Mouse (Mus musculus): ENCODE measurements around the gene Usp54. TPM values are rescaled to one million over a fixed set of nuclear protein-coding genes. Genes with fewer than 3 reads are reported as not detected.
A peak's percentile ranks its signal among the peaks of the same experiment; 100 is the strongest.

Gene Usp54
- total and polyA plus RNA-seq, 3 experiments: 5.3 to 11.7 (median 5.4) TPM

GRCm38 (mm10) chr14:20656361-20656760 is 15.5 kb upstream of the Usp54 start, which contains the start of gene Myoz1:
Myoz1 (minus strand) TSS chr14:20656540.
- no peak for DNase-seq (ENCODE audit: extremely low read depth)
- peaks cover 3% of the 10 kb centered on the region for H3K27me3 ChIP-seq (replicated peaks)
- dilution Hi-C loops (cut with MboI; ENCODE audit: extremely low pct_ligation_motif_present, extremely low pct_unique_long_range_greater_than_20kb, low sequenced_read_pairs): no loop called here
- no peak within 1 kb of the TSS for H3K4me3 ChIP-seq (replicated peaks in 1 of 3; ENCODE audit: low read depth in 2 of 3, low read length in 2 of 3, poor library complexity in 1 of 3)
- no peak for TF ChIP-seq RCOR1 (conservative IDR thresholded peaks at IDR 0.05; ENCODE audit: low read depth, low read length)
- peak; percentile 56; the same call in 1 of the 2 replicates for TF ChIP-seq MEF2A (IDR thresholded peaks at IDR 0.05; ENCODE audit: borderline replicate concordance, low read depth, low read length)
- in situ Hi-C loops (cut with MboI; ENCODE audit: low pct_ligation_motif_present, low pct_unique_long_range_greater_than_20kb, low sequenced_read_pairs): loop anchor here (5.0 kb wide), 1 partner anchor 79 kb away; no protein-coding TSS in a partner anchor
- no peak within 1 kb of the TSS for H3K4me2 ChIP-seq (ENCODE audit: insufficient read depth, low read depth, poor library complexity, severe bottlenecking)
- H3K9ac ChIP-seq (ENCODE audit: insufficient read depth, low read depth): no peak within 1 kb of the TSS
- H3K9me3 ChIP-seq (replicated peaks; ENCODE audit: low read length): no peaks in the 10 kb centered on the region
- no peak within 1 kb of the TSS for H3K27ac ChIP-seq (ENCODE audit: insufficient read depth, low read depth)
- H3K36me3 ChIP-seq (replicated peaks in 1 of 2; ENCODE audit: control insufficient read depth in 1 of 2, insufficient read depth in 1 of 2, low read length in 1 of 2): no peaks in the 10 kb centered on the region
- H3K4me1 ChIP-seq (ENCODE audit: control insufficient read depth in 1 of 2, insufficient read depth in 2 of 2): peaks cover 2 to 30% of the 10 kb centered on the region in 2 experiments; a peak in 3 of 4 replicates
- no peaks in the 10 kb centered on the region for H3K79me2 ChIP-seq (replicated peaks; ENCODE audit: control insufficient read depth, extremely low read depth, insufficient read depth, poor library complexity, severe bottlenecking)

DNA sequence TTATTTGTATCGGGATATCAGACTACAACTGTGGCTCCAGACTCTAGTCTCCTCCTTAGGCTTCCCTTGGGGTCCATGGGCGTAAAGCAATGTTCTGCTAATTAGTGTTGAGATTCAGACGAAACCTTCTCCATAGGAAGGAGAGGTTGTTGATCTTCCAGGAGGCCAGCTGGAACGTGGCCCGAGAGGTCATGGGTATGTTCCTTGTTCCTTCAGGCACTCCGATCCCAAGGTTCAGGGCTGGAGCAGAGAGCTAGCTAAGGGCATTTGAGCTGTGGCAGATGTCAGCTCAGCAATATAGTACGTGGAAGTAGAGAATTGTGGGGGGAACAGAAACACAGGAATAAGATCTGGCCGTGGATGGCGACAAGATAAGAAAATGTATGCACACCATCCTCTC is 14.9 kb upstream of the Usp54 start:
- no peaks in the 10 kb centered on the region for H3K36me3 ChIP-seq (replicated peaks in 1 of 2; ENCODE audit: control insufficient read depth in 1 of 2, insufficient read depth in 1 of 2, low read length in 1 of 2)
- H3K79me2 ChIP-seq (replicated peaks; ENCODE audit: control insufficient read depth, extremely low read depth, insufficient read depth, poor library complexity, severe bottlenecking): no peaks in the 10 kb centered on the region
- TF ChIP-seq MEF2A (IDR thresholded peaks at IDR 0.05; ENCODE audit: borderline replicate concordance, low read depth, low read length) (no peak), TCF12 (IDR thresholded peaks at IDR 0.05; ENCODE audit: low read depth, low read length) (no peak), HCFC1 (IDR thresholded peaks at IDR 0.05; ENCODE audit: low read depth, low read length) (no peak)
- H3K27ac ChIP-seq (ENCODE audit: insufficient read depth, low read depth): no peak overlapping the region
- H3K4me2 ChIP-seq (ENCODE audit: insufficient read depth, low read depth, poor library complexity, severe bottlenecking): no peak overlapping the region
- dilution Hi-C loops (cut with MboI; ENCODE audit: extremely low pct_ligation_motif_present, extremely low pct_unique_long_range_greater_than_20kb, low sequenced_read_pairs) (no loop called here), in situ Hi-C loops (cut with MboI; ENCODE audit: low pct_ligation_motif_present, low pct_unique_long_range_greater_than_20kb, low sequenced_read_pairs) (loop anchor here (5.0 kb wide), 1 partner anchor 78 kb away; no protein-coding TSS in a partner anchor)
- H3K9ac ChIP-seq (ENCODE audit: insufficient read depth, low read depth): no peak overlapping the region
- peaks cover 2 to 29% of the 10 kb centered on the region in 2 experiments; a peak in 3 of 4 replicates for H3K4me1 ChIP-seq (ENCODE audit: control insufficient read depth in 1 of 2, insufficient read depth in 2 of 2)
- H3K9me3 ChIP-seq (replicated peaks; ENCODE audit: low read length): no peaks in the 10 kb centered on the region
- DNase-seq (ENCODE audit: extremely low read depth): no peak
- no peaks in the 10 kb centered on the region for H3K27me3 ChIP-seq (replicated peaks)
- no peak overlapping the region for H3K4me3 ChIP-seq (replicated peaks in 1 of 3; ENCODE audit: low read depth in 2 of 3, low read length in 2 of 3, poor library complexity in 1 of 3)

- dilution Hi-C loops (cut with MboI; ENCODE audit: extremely low pct_ligation_motif_present, extremely low pct_unique_long_range_greater_than_20kb, low sequenced_read_pairs) (no loop called here), in situ Hi-C loops (cut with MboI; ENCODE audit: low pct_ligation_motif_present, low pct_unique_long_range_greater_than_20kb, low sequenced_read_pairs) (loop anchor here (5.0 kb wide), 1 partner anchor 78 kb away; no protein-coding TSS in a partner anchor)
Observed at GRCm38 (mm10) chr14:20654690-20655421, 14.0 kb upstream of the Usp54 start.

More at GRCm38 (mm10) chr14:20654690-20655421, 14.0 kb upstream of the Usp54 start:
- Histone ChIP-seq H3K9me3 (replicated peaks; ENCODE audit: low read length) (no peaks in the 10 kb centered on the region), H3K27me3 (replicated peaks) (no peaks in the 10 kb centered on the region), H3K4me2 (ENCODE audit: insufficient read depth, low read depth, poor library complexity, severe bottlenecking) (no peak overlapping the region), H3K27ac (ENCODE audit: insufficient read depth, low read depth) (no peak overlapping the region), H3K9ac (ENCODE audit: insufficient read depth, low read depth) (no peak overlapping the region), H3K4me3 (replicated peaks in 1 of 3; ENCODE audit: low read depth in 2 of 3, low read length in 2 of 3, poor library complexity in 1 of 3) (no peak overlapping the region), H3K4me1 (ENCODE audit: control insufficient read depth in 1 of 2, insufficient read depth in 2 of 2) (peaks cover 2 to 25% of the 10 kb centered on the region in 2 experiments; a peak in 3 of 4 replicates), H3K79me2 (replicated peaks; ENCODE audit: control insufficient read depth, extremely low read depth, insufficient read depth, poor library complexity, severe bottlenecking) (no peaks in the 10 kb centered on the region), H3K36me3 (replicated peaks in 1 of 2; ENCODE audit: control insufficient read depth in 1 of 2, insufficient read depth in 1 of 2, low read length in 1 of 2) (no peaks in the 10 kb centered on the region)
- no peak for DNase-seq (ENCODE audit: extremely low read depth)
- peak; percentile 55; the same call in 1 of the 2 replicates for TF ChIP-seq ZNF384 (IDR thresholded peaks at IDR 0.05; ENCODE audit: low read depth, low read length)
- no peak for TF ChIP-seq MYC (IDR thresholded peaks at IDR 0.05; ENCODE audit: low read depth, low read length)

All from CH12.LX (cell line).